Mouse (Mus musculus) limb, embryonic 11.5 days (tissue): ENCODE data around the gene Isg20. TPM values are rescaled to one million over a fixed set of nuclear protein-coding genes. Genes with fewer than 3 reads are reported as not detected.

ENCODE experiments used
- ATAC-seq: fragments of 200-750 bp; cut with Nextera tagmentation; 2 replicates; pipeline ENCODE4 v1.8.0; 2017; ENCODE audit warnings: low read depth; ENCODE audit not compliant: insufficient number of reproducible peaks, low FRiP score, low TSS enrichment
- DNase-seq: peaks from one replicate; pipeline ENCODE4 v3.0.0-alpha.2; 2015; ENCODE audit warnings: low spot score
- H3K27ac ChIP-seq: fragments of 300-500 bp; sonication (generic); replicated peaks from 2 replicates; pipeline ENCODE4 v1.5.1; 2014; ENCODE audit warnings: low read depth, mild to moderate bottlenecking, low read length
- H3K27me3 ChIP-seq: fragments of 300-500 bp; sonication (generic); 2 replicates; pipeline ENCODE4 v1.6.1; 2014; ENCODE audit warnings: mild to moderate bottlenecking, low read length, mixed read lengths; ENCODE audit not compliant: control insufficient read depth, insufficient read depth
- H3K36me3 ChIP-seq: fragments of 300-500 bp; sonication (generic); 2 replicates; pipeline ENCODE4 v1.6.1; 2014; ENCODE audit warnings: mild to moderate bottlenecking, low read length, moderate library complexity, mixed read lengths; ENCODE audit not compliant: control insufficient read depth, insufficient read depth
- H3K4me1 ChIP-seq: fragments of 300-500 bp; sonication (generic); 2 replicates; pipeline ENCODE4 v1.6.1; 2014; ENCODE audit warnings: low read length, mixed read lengths; ENCODE audit not compliant: control insufficient read depth, insufficient read depth
- H3K4me2 ChIP-seq: fragments of 300-500 bp; sonication (generic); 2 replicates; pipeline ENCODE4 v1.6.1; 2014; ENCODE audit warnings: low read depth, mild to moderate bottlenecking, moderate library complexity; ENCODE audit not compliant: severe bottlenecking
- H3K4me3 ChIP-seq: fragments of 300-500 bp; sonication (generic); 2 replicates; pipeline ENCODE4 v1.5.1; 2014; ENCODE audit warnings: low read depth, low read length
- H3K9ac ChIP-seq: fragments of 300-500 bp; sonication (generic); 2 replicates; pipeline ENCODE4 v1.6.1; 2014; ENCODE audit warnings: mild to moderate bottlenecking, low read length
- H3K9me3 ChIP-seq: fragments of 300-500 bp; sonication (generic); 2 replicates; pipeline ENCODE4 v1.6.1; 2016; ENCODE audit warnings: low read length; ENCODE audit not compliant: control insufficient read depth
- WGBS: fragments of 180-500 bp; shearing (Covaris S2); extraction: QIAGEN DNeasy Blood & Tissue Kit; methylation state at CpG from one replicate; pipeline ENCODE4 v1.1.7; 2014; 5-methylcytosine and 5-hydroxymethylcytosine counted together
- polyA plus RNA-seq: library from polyadenylated mRNA; unstranded; fragments of >200 nt; fragmentation: Nextera tagmentation; extraction: Ambion mirVana; gene quantifications from 2 replicates; pipeline ENCODE4 v1.2.1, GENCODE M21; 2014

Gene Isg20
- 0.19 and 0.48 TPM in 2 replicates for polyA plus RNA-seq

DNA sequence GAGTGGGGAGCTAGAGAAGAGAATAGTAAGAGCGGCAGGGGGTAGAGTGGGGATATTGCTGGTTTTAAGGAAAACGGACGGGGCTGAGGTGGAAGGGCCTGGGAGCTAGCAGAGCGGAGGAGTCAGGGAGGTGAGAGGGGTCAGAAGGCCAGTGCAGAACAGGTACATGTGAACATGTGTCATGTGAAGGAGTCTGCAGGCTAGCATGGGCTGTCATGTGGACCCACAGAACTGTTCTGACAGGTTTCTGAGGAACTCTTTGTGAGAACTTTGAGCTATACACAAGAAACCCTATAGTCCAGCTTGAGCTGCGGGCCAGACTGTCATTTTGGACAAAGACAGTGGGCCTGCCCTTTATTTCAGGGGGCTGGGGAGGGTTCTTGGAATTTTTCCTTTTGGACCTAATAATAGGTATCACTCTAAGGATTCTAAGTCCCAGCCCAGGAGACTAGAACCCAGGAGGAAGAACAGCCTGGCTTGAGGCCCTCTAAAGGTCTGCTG is at the start of gene Isg20:
Gene Isg20 (plus strand): TSS at position 451 of the 501 bp plus-strand sequence.
- ATAC-seq (no peak), DNase-seq (no peak)
- Histone ChIP-seq H3K4me3 (no peak within 1 kb of the TSS), H3K27ac (no peak within 1 kb of the TSS), H3K9ac (no peak within 1 kb of the TSS), H3K4me1 (no peaks in the 10 kb centered on the region), H3K4me2 (peak within 1 kb of the TSS; percentile 0; the same call in 1 of the 2 replicates), H3K9me3 (no peaks in the 10 kb centered on the region), H3K36me3 (no peaks in the 10 kb centered on the region), H3K27me3 (no peaks in the 10 kb centered on the region)
- WGBS, result 73% methylated on average over 5 of the region's 5 CpGs

- 66% methylated on average over 7 of the region's 7 CpGs for WGBS
- no peak for ATAC-seq
- H3K9me3 ChIP-seq, result no peaks in the 10 kb centered on the region
- no peak overlapping the region for H3K9ac ChIP-seq
- no peaks in the 10 kb centered on the region for H3K27me3 ChIP-seq
- H3K4me2 ChIP-seq, result no peak overlapping the region
- no peak for DNase-seq
- H3K27ac ChIP-seq, result no peak overlapping the region
- H3K4me1 ChIP-seq, result no peaks in the 10 kb centered on the region; the same call in 1 of the 2 replicates
- H3K4me3 ChIP-seq, result no peak overlapping the region
- no peaks in the 10 kb centered on the region for H3K36me3 ChIP-seq
Observed at GRCm38 (mm10) chr7:78863796-78864445, 49.3 kb upstream of the Isg20 start.

DNA sequence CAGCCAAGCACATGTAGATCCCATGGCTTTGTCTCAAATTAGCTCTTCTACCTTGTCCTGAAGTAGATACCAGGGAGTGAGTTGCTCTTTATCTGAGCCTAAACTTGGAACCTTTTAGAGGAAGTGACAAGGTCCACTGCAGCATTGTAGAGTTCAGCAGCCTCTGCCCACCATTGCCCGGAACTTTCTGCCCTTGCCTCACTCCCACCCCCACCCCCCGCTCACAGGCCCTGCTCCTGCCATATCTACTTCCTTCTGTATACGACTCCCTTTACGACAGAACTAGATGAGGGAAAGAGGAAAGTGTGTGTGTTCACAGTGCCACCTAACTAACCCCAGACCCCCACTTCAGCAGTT is 48.8 kb upstream of the Isg20 start:
- Histone ChIP-seq H3K4me1 (no peaks in the 10 kb centered on the region; the same call in 1 of the 2 replicates), H3K9me3 (no peaks in the 10 kb centered on the region), H3K9ac (no peak overlapping the region), H3K27ac (no peak overlapping the region), H3K4me2 (no peak overlapping the region), H3K4me3 (no peak overlapping the region), H3K27me3 (no peaks in the 10 kb centered on the region), H3K36me3 (no peaks in the 10 kb centered on the region)
- ATAC-seq (no peak), DNase-seq (no peak)
- WGBS, result 59% methylated on average over 4 of the region's 4 CpGs

GRCm38 (mm10) chr7:78865212-78865949 is 47.8 kb upstream of the Isg20 start:
- DNase-seq (no peak), ATAC-seq (0 out of 2 replicates have a peak, but pooled peaks have one; percentile 26)
- H3K4me1 ChIP-seq, result no peaks in the 10 kb centered on the region; the same call in 1 of the 2 replicates
- 61% methylated on average over 12 of the region's 12 CpGs for WGBS
- H3K27ac ChIP-seq, result no peak overlapping the region
- H3K36me3 ChIP-seq, result no peaks in the 10 kb centered on the region
- no peaks in the 10 kb centered on the region for H3K27me3 ChIP-seq
- H3K4me3 ChIP-seq, result no peak overlapping the region
- no peaks in the 10 kb centered on the region for H3K9me3 ChIP-seq
- no peak overlapping the region for H3K9ac ChIP-seq
- H3K4me2 ChIP-seq, result no peak overlapping the region

GRCm38 (mm10) chr7:78868731-78869130 is 44.5 kb upstream of the Isg20 start:
- Histone ChIP-seq H3K27me3 (no peaks in the 10 kb centered on the region), H3K27ac (no peak overlapping the region), H3K4me1 (no peaks in the 10 kb centered on the region; the same call in 1 of the 2 replicates), H3K4me2 (no peak overlapping the region), H3K9me3 (no peaks in the 10 kb centered on the region), H3K9ac (no peak overlapping the region), H3K36me3 (no peaks in the 10 kb centered on the region), H3K4me3 (no peak overlapping the region)
- 77% methylated on average over 5 of the region's 5 CpGs for WGBS
- ATAC-seq (no peak), DNase-seq (no peak)

GRCm38 (mm10) chr7:78872366-78872765 is 40.9 kb upstream of the Isg20 start:
- Histone ChIP-seq H3K27me3 (no peaks in the 10 kb centered on the region), H3K9me3 (no peaks in the 10 kb centered on the region), H3K9ac (no peak overlapping the region), H3K4me3 (no peak overlapping the region), H3K4me1 (no peaks in the 10 kb centered on the region), H3K27ac (no peak overlapping the region), H3K4me2 (no peak overlapping the region), H3K36me3 (no peaks in the 10 kb centered on the region)
- WGBS, result 84% methylated on average over 6 of the region's 6 CpGs
- no peak for ATAC-seq
- no peak for DNase-seq

DNA sequence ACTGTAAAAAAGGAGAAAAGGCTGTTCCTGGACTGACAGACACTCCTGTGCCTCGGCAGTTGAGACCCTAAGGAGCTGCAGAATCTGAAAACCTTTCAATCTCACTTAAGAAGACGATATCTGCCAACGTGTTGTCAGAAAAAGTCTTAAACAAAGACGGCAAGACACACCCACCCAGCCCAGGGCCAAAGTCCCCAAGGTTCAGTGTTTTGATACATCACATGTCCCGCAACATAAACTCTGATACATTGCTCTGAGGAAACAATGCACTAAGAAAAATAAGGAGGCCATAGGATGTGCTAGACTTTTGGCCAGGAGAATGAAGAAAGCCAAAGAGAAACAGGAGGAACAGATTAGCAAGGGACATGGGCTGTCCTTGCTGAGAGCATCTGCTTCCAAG is 40.4 kb upstream of the Isg20 start:
- Histone ChIP-seq H3K9me3 (no peaks in the 10 kb centered on the region), H3K9ac (no peak overlapping the region), H3K4me2 (no peak overlapping the region), H3K27ac (no peak overlapping the region), H3K4me1 (no peaks in the 10 kb centered on the region), H3K27me3 (no peaks in the 10 kb centered on the region), H3K4me3 (no peak overlapping the region), H3K36me3 (no peaks in the 10 kb centered on the region)
- ATAC-seq (no peak), DNase-seq (no peak)
- 82% methylated on average over 5 of the region's 5 CpGs for WGBS

DNA sequence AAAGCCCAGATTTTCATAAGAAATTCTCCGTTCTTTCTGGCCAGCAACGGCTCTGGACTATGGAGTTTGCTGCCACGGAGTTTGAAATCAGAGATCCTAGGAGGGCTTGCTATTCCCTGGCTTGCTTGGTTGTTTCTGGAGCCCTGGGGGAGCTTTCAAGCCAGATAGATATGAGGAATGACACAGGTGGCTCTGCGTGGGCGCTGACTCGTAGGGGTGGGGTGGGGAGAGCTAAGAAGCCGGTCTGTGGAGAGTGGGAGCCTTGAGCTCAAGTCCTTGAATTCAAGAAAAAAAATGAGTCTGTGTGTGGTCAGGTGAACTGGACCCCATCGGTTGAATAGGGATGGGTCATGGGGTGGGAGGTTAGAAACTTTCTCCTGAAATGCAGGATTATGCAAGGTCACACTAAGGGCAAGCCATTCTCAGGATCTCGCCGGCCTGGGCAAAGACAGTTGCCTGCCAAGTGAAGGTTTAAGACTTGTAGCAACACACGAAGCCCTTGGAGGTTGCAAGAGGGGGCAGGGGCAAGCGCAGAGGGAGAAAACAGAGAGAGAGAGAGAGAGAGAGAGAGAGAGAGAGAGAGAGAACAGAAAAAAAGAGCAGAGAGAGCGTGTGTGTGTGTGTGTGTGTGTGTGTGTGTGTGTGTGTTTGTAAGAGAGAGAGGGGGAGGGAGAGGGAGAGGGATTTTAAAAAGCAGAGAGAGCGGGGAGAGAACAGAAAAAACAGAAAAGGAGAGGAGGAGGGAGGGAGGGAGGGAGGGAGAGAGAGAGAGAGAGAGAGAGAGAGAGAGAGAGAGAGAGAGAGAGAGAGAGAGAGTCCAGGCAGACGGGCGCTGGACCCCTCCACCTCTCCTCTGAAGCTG is 31.4 kb upstream of the Isg20 start:
- Histone ChIP-seq H3K27me3 (peaks cover 19% of the 10 kb centered on the region), H3K4me1 (peaks cover 7% of the 10 kb centered on the region; the same call in 1 of the 2 replicates), H3K27ac (no peak overlapping the region), H3K9me3 (no peaks in the 10 kb centered on the region), H3K4me2 (peak overlapping the region; percentile 39), H3K36me3 (no peaks in the 10 kb centered on the region), H3K9ac (no peak overlapping the region), H3K4me3 (peak overlapping the region; percentile 20)
- ATAC-seq, result no peak
- DNase-seq, result no peak
- 24% methylated on average over 16 of the region's 16 CpGs for WGBS
